Mouse (Mus musculus): ENCODE data around the gene Cnga3. TPM values are rescaled to one million over a fixed set of nuclear protein-coding genes. Genes with fewer than 3 reads are reported as not detected.

The Cnga3 gene
- polyA plus RNA-seq, 1 experiment from 2014 or later, result not detected

- H3K4me1 ChIP-seq (ENCODE audit: control insufficient read depth, insufficient read depth, low read length), result peaks cover 8% of the 10 kb centered on the region
- H3K4me3 ChIP-seq (ENCODE audit: low read length), result no peak overlapping the region
- H3K9ac ChIP-seq (ENCODE audit: low read length), result no peak overlapping the region
- H3K27ac ChIP-seq (ENCODE audit: low read length), result no peak overlapping the region
- ATAC-seq (replicated peaks; ENCODE audit: extremely low read depth, insufficient read depth, low FRiP score), result no peak
- H3K36me3 ChIP-seq (ENCODE audit: control insufficient read depth, insufficient read depth), result no peaks in the 10 kb centered on the region
- H3K4me2 ChIP-seq (ENCODE audit: low read depth, low read length), result no peak overlapping the region
- no peaks in the 10 kb centered on the region for H3K27me3 ChIP-seq (ENCODE audit: control insufficient read depth, insufficient read depth, low read length)
- peaks cover 6% of the 10 kb centered on the region; the same call in 1 of the 2 replicates for H3K9me3 ChIP-seq (replicated peaks; ENCODE audit: control insufficient read depth, low read length)
- 64% methylated on average over 3 of the region's 3 CpGs for WGBS
These were observed 94.5 kb downstream of the Cnga3 start for GRCm38 (mm10) chr1:37308743-37309100.

GRCm38 (mm10) chr1:37309939-37310515 is 95.8 kb downstream of the Cnga3 start:
- Histone ChIP-seq H3K4me3 (ENCODE audit: low read length) (no peak overlapping the region), H3K36me3 (ENCODE audit: control insufficient read depth, insufficient read depth) (no peaks in the 10 kb centered on the region), H3K9ac (ENCODE audit: low read length) (no peak overlapping the region), H3K9me3 (replicated peaks; ENCODE audit: control insufficient read depth, low read length) (peaks cover 6% of the 10 kb centered on the region; the same call in 1 of the 2 replicates), H3K27me3 (ENCODE audit: control insufficient read depth, insufficient read depth, low read length) (no peaks in the 10 kb centered on the region), H3K27ac (ENCODE audit: low read length) (no peak overlapping the region), H3K4me1 (ENCODE audit: control insufficient read depth, insufficient read depth, low read length) (peaks cover 15% of the 10 kb centered on the region), H3K4me2 (ENCODE audit: low read depth, low read length) (no peak overlapping the region)
- no peak for ATAC-seq (replicated peaks; ENCODE audit: extremely low read depth, insufficient read depth, low FRiP score)
- 94% methylated on average over 4 of the region's 4 CpGs for WGBS

Other genes starting within 250 kb of the Cnga3 start
- gene Vwa3b, start 187.8 kb upstream of the Cnga3 start, polyA plus RNA-seq (2015; fragmentation: Nextera tagmentation; extraction: Ambion mirVana), result 0.11 and 0.49 TPM in 2 replicates
- gene Inpp4a, start 85.4 kb downstream of the Cnga3 start, polyA plus RNA-seq (2015; fragmentation: Nextera tagmentation; extraction: Ambion mirVana), result 12.7 and 13.5 TPM in 2 replicates
- 67.5 and 68.0 TPM in 2 replicates for gene Coa5, start 215.7 kb downstream of the Cnga3 start, polyA plus RNA-seq (2015; fragmentation: Nextera tagmentation; extraction: Ambion mirVana)
- 78.8 and 86.6 TPM in 2 replicates for gene Unc50, start 215.7 kb downstream of the Cnga3 start, polyA plus RNA-seq (2015; fragmentation: Nextera tagmentation; extraction: Ambion mirVana)